Mouse (Mus musculus) macrophage (primary cell): ENCODE data around the gene Rundc3a. TPM values are rescaled to one million over a fixed set of nuclear protein-coding genes. Genes with fewer than 3 reads are reported as not detected.

Experiments
- H3K27ac ChIP-seq: fragments of 350-480 bp; formaldehyde crosslinking; 2 replicates; pipeline ENCODE4 v1.9.0; 2021
- H3K36me3 ChIP-seq: fragments of 350-480 bp; formaldehyde crosslinking; 2 replicates; pipeline ENCODE4 v1.9.0; 2021; ENCODE audit errors: inconsistent target
- H3K4me3 ChIP-seq: fragments of 350-480 bp; formaldehyde crosslinking; 2 replicates; pipeline ENCODE4 v1.9.0; 2021; ENCODE audit errors: inconsistent target
- H3K79me2 ChIP-seq: fragments of 350-480 bp; formaldehyde crosslinking; 2 replicates; pipeline ENCODE4 v1.9.0; 2021; ENCODE audit errors: inconsistent target
- WGBS: methylation state at CpG from one replicate; pipeline ENCODE4 v1.1.7; 2026; ENCODE audit warnings: inconsistent platforms; ENCODE audit not compliant: missing documents; 5-methylcytosine and 5-hydroxymethylcytosine counted together
- polyA plus RNA-seq: library from polyadenylated mRNA; stranded (reverse); fragments of 250-400 nt; gene quantifications from 3 replicates; pipeline ENCODE4 v1.2.4, GENCODE M21; 2018; ENCODE audit warnings: inconsistent platforms
- total RNA-seq, 78 experiments: library from RNA; depleted of rRNA; stranded (reverse); fragments of 250-400 nt; gene quantifications; 1 replicate in 9 of 78; 2 replicates in 24 of 78; 3 replicates in 43 of 78; 4 replicates in 2 of 78; pipeline ENCODE4 v1.2.4; 2018; ENCODE audit warnings: inconsistent platforms in 56 of 78

The Rundc3a gene
- 1 to 10 TPM in 23 of 26 experiments, under 1 TPM in 3; 0.71 to 4.2 (median 1.9) TPM for total RNA-seq (2018; cell fraction: chromatin; rRNA removed)
- 1 to 10 TPM in 3 of 26 experiments, under 1 TPM in 23; 0.38 to 1.6 (median 0.54) TPM for total RNA-seq (2018; cell fraction: cytosol; rRNA removed)
- total RNA-seq (2018; cell fraction: nucleus; rRNA removed) = 1 to 10 TPM in 6 of 26 experiments, under 1 TPM in 9, not detected in 11; 0.33 to 4.6 (median 0.92) TPM
- polyA plus RNA-seq = 0.12 to 1.0 TPM (median 0.30 TPM) in 3 replicates

GRCm38 (mm10) chr11:102393238-102393634 is at the start of gene Rundc3a:
Gene Rundc3a (plus strand): TSS chr11:102393403.
- no peaks in the 10 kb centered on the region for H3K36me3 ChIP-seq
- no peak within 1 kb of the TSS for H3K4me3 ChIP-seq
- no peaks in the 10 kb centered on the region for H3K79me2 ChIP-seq
- 3% methylated on average over 34 of the region's 34 CpGs for WGBS
- H3K27ac ChIP-seq = no peak within 1 kb of the TSS

GRCm38 (mm10) chr11:102344458-102344857 is 48.7 kb upstream of the Rundc3a start:
- Histone ChIP-seq H3K36me3 (no peaks in the 10 kb centered on the region), H3K79me2 (no peaks in the 10 kb centered on the region), H3K27ac (no peak overlapping the region), H3K4me3 (no peak overlapping the region)
- 80% methylated on average over 2 of the region's 3 CpGs for WGBS

GRCm38 (mm10) chr11:102346926-102347325 is 46.3 kb upstream of the Rundc3a start:
- no peaks in the 10 kb centered on the region for H3K79me2 ChIP-seq
- no peak overlapping the region for H3K4me3 ChIP-seq
- H3K36me3 ChIP-seq = no peaks in the 10 kb centered on the region
- 72% methylated on average over 5 of the region's 5 CpGs for WGBS
- H3K27ac ChIP-seq = no peak overlapping the region

- Histone ChIP-seq H3K27ac (no peak overlapping the region), H3K4me3 (no peak overlapping the region), H3K36me3 (no peaks in the 10 kb centered on the region), H3K79me2 (no peaks in the 10 kb centered on the region)
- 91% methylated on average over 5 of the region's 5 CpGs for WGBS
Observed at GRCm38 (mm10) chr11:102347683-102348082, 45.5 kb upstream of the Rundc3a start.

- Histone ChIP-seq H3K36me3 (no peaks in the 10 kb centered on the region), H3K4me3 (no peak overlapping the region), H3K79me2 (no peaks in the 10 kb centered on the region), H3K27ac (no peak overlapping the region)
- 90% methylated on average over 7 of the region's 7 CpGs for WGBS
Observed at GRCm38 (mm10) chr11:102348101-102348585, 45.1 kb upstream of the Rundc3a start.

GRCm38 (mm10) chr11:102348771-102349170 is 44.4 kb upstream of the Rundc3a start:
- H3K27ac ChIP-seq = no peak overlapping the region
- 89% methylated on average over 11 of the region's 11 CpGs for WGBS
- no peaks in the 10 kb centered on the region for H3K79me2 ChIP-seq
- H3K36me3 ChIP-seq = no peaks in the 10 kb centered on the region
- no peak overlapping the region for H3K4me3 ChIP-seq

GRCm38 (mm10) chr11:102349189-102349954 is 43.8 kb upstream of the Rundc3a start:
- WGBS = 100% methylated on average over 3 of the region's 3 CpGs
- Histone ChIP-seq H3K79me2 (no peaks in the 10 kb centered on the region), H3K4me3 (no peak overlapping the region), H3K27ac (no peak overlapping the region), H3K36me3 (no peaks in the 10 kb centered on the region)

GRCm38 (mm10) chr11:102350416-102350815 is 42.8 kb upstream of the Rundc3a start:
- Histone ChIP-seq H3K4me3 (no peak overlapping the region), H3K27ac (no peak overlapping the region), H3K79me2 (no peaks in the 10 kb centered on the region), H3K36me3 (no peaks in the 10 kb centered on the region)
- WGBS = 78% methylated on average over 4 of the region's 4 CpGs

GRCm38 (mm10) chr11:102350981-102351523 is 42.2 kb upstream of the Rundc3a start:
- no peaks in the 10 kb centered on the region for H3K79me2 ChIP-seq
- no peak overlapping the region for H3K27ac ChIP-seq
- 90% methylated on average over 17 of the region's 17 CpGs for WGBS
- no peak overlapping the region for H3K4me3 ChIP-seq
- no peaks in the 10 kb centered on the region for H3K36me3 ChIP-seq

- no peak overlapping the region for H3K27ac ChIP-seq
- no peak overlapping the region for H3K4me3 ChIP-seq
- no peaks in the 10 kb centered on the region for H3K36me3 ChIP-seq
- H3K79me2 ChIP-seq = no peaks in the 10 kb centered on the region
- WGBS = 74% methylated on average over 4 of the region's 5 CpGs
Observed at GRCm38 (mm10) chr11:102352378-102352777, 40.8 kb upstream of the Rundc3a start.

- H3K27ac ChIP-seq = no peak overlapping the region
- no peak overlapping the region for H3K4me3 ChIP-seq
- H3K79me2 ChIP-seq = no peaks in the 10 kb centered on the region
- H3K36me3 ChIP-seq = no peaks in the 10 kb centered on the region
- WGBS = 63% methylated on average over 8 of the region's 8 CpGs
Observed at GRCm38 (mm10) chr11:102353021-102353431, 40.2 kb upstream of the Rundc3a start.

GRCm38 (mm10) chr11:102355501-102355900 is 37.7 kb upstream of the Rundc3a start:
- no peak overlapping the region for H3K4me3 ChIP-seq
- no peaks in the 10 kb centered on the region for H3K79me2 ChIP-seq
- WGBS = 66% methylated on average over 3 of the region's 3 CpGs
- no peak overlapping the region for H3K27ac ChIP-seq
- H3K36me3 ChIP-seq = no peaks in the 10 kb centered on the region

GRCm38 (mm10) chr11:102356190-102356589 is 37.0 kb upstream of the Rundc3a start:
- Histone ChIP-seq H3K79me2 (no peaks in the 10 kb centered on the region), H3K4me3 (no peak overlapping the region), H3K36me3 (no peaks in the 10 kb centered on the region), H3K27ac (no peak overlapping the region)
- 84% methylated on average over 12 of the region's 12 CpGs for WGBS

GRCm38 (mm10) chr11:102356636-102357350 is 36.4 kb upstream of the Rundc3a start:
- no peak overlapping the region for H3K27ac ChIP-seq
- H3K79me2 ChIP-seq = no peaks in the 10 kb centered on the region
- H3K36me3 ChIP-seq = no peaks in the 10 kb centered on the region
- 73% methylated on average over 27 of the region's 31 CpGs for WGBS
- no peak overlapping the region for H3K4me3 ChIP-seq
